Mouse (Mus musculus): ENCODE data around the gene Ankrd33b.

DNA sequence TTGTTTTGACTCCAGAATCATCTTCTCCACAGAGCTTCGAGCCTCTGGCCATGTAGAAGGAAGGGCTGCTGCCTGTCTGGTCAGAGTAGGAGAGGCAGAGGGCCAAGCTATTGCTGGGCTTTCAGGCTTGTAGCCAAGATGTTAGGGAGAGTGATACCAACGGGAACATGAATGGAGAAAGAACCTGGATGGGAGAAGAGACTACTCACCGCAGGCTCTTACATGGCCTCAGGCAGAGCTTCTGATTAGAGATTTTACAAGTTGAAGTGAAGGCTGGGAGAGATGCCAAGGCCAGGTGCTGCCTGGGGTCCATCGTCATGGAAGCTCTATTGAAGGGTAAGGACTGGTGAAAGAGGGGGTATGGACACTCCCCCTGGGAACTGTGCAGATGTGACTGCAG lies 89.4 kb downstream of the Ankrd33b start:
- TF ChIP-seq CTCF (IDR thresholded peaks at IDR 0.05; ENCODE audit: borderline replicate concordance, insufficient read depth, low read depth, low read length) (no peak), POLR2A (IDR thresholded peaks at IDR 0.05; ENCODE audit: borderline replicate concordance, insufficient read depth, low read length) (no peak)

All from cerebellum, adult 2 months (tissue).